ENCODE assay signal across 24 mouse cellular contexts in the genomic region with DNA sequence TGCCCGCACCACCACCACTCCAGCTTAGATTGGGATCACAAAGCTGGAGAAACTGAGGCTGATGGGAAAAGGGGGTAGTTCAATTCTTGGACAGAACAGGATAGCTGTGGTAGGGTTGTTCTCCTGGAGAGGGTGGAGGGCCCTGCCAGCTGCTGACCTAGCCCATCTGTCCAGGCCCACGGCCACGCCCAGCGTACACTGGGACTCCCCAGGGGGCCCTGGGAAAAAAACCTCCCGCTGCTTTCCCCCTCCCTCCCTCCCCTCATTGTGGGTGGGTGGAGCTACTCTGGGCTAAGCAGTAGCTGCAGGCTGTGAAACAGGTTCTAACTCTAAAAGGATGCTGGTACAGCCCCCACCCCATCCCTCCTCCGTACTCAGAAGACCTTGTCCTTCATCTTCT. TPM values are rescaled to one million over a fixed set of nuclear protein-coding genes. Genes with fewer than 3 reads are reported as not detected.
"Had no signal": no experiment of that assay in that cellular context is flagged by ENCODE, and none has a peak within 500 bp of the region (broad histone marks: within the 10 kb centered on the region; RNA-seq: fewer than 3 reads in every experiment).

No protein-coding gene starts in this region.

- H3K4me3 ChIP-seq: limb, embryonic 12.5 days; limb, embryonic 15.5 days; midbrain, embryonic 12.5 days; midbrain, embryonic 15.5 days; neural tube, embryonic 12.5 days; neural tube, embryonic 15.5 days had no signal

- H3K27me3 ChIP-seq: limb, embryonic 12.5 days; limb, embryonic 15.5 days; midbrain, embryonic 15.5 days; neural tube, embryonic 15.5 days had no signal

- H3K4me1 ChIP-seq: limb, embryonic 12.5 days; limb, embryonic 15.5 days; midbrain, embryonic 12.5 days; midbrain, embryonic 15.5 days; neural tube, embryonic 12.5 days; neural tube, embryonic 15.5 days had no signal

- H3K4me2 ChIP-seq: limb, embryonic 12.5 days; limb, embryonic 15.5 days; liver, embryonic 11.5 days; lung, embryonic 14.5 days; midbrain, embryonic 12.5 days; midbrain, embryonic 15.5 days; neural tube, embryonic 12.5 days; neural tube, embryonic 15.5 days had no signal

- H3K36me3 ChIP-seq: limb, embryonic 12.5 days; limb, embryonic 15.5 days; midbrain, embryonic 12.5 days; midbrain, embryonic 15.5 days; neural tube, embryonic 12.5 days; neural tube, embryonic 15.5 days had no signal

- H3K27ac ChIP-seq: limb, embryonic 12.5 days; limb, embryonic 15.5 days; liver, embryonic 14.5 days; macrophage; midbrain, embryonic 12.5 days; midbrain, embryonic 15.5 days; neural tube, embryonic 12.5 days; neural tube, embryonic 15.5 days; stomach, postnatal 0 days had no signal

- H3K9me3 ChIP-seq: limb, embryonic 15.5 days; midbrain, embryonic 15.5 days; neural tube, embryonic 12.5 days; neural tube, embryonic 15.5 days had no signal

- H3K9ac ChIP-seq: limb, embryonic 12.5 days; limb, embryonic 15.5 days; liver, embryonic 14.5 days; liver, postnatal 0 days; lung, embryonic 14.5 days; midbrain, embryonic 12.5 days; midbrain, embryonic 15.5 days; neural tube, embryonic 12.5 days; neural tube, embryonic 15.5 days had no signal

- DNase-seq: kidney, adult 18-20 months; kidney, adult 9 months; kidney, postnatal 4 days; left cerebral cortex, postnatal 4 days; liver, postnatal 0 days; lung, embryonic 14.5 days; right cerebral cortex, adult 18-20 months; right cerebral cortex, postnatal 14 days; right cerebral cortex, postnatal 4 days; thymus, adult 18-20 months; thymus, postnatal 36 days had no signal

- ATAC-seq: liver, postnatal 0 days; lung, postnatal 0 days; midbrain, embryonic 15.5 days had no signal

RNA-seq across cellular contexts. Expression of a gene that starts 6.3 kb away (rescaled TPM):
- polyA plus RNA-seq: limb, embryonic 12.5 days; limb, embryonic 15.5 days; liver, embryonic 11.5 days; liver, embryonic 14.5 days; liver, postnatal 0 days; lung, embryonic 14.5 days; lung, postnatal 0 days; macrophage; midbrain, embryonic 12.5 days; midbrain, embryonic 15.5 days; neural tube, embryonic 12.5 days; neural tube, embryonic 15.5 days; stomach, embryonic 14.5 days; stomach, postnatal 0 days; urinary bladder, adult 2 months had no signal
